Mouse (Mus musculus) liver, adult 2 months (tissue): ENCODE data around the gene Snrpn.

Experiments used
- CTCF ChIP-seq: fragments of 200-500 bp; IDR thresholded peaks from 2 replicates; pipeline ENCODE4 v1.5.1; 2011; ENCODE audit warnings: low read depth, low read length, control low read depth
- POLR2A ChIP-seq: fragments of 200-500 bp; IDR thresholded peaks from 2 replicates; pipeline ENCODE4 v1.6.1; 2011; ENCODE audit warnings: low read length, control low read depth; ENCODE audit not compliant: insufficient read depth; ENCODE audit errors: extremely low read depth

- TF ChIP-seq POLR2A, result no peak
- no peak for TF ChIP-seq CTCF
Observed at GRCm38 (mm10) chr7:60004606-60005330, 135.3 kb downstream of the Snrpn start, which contains the start of the genes Snurf and Gm38393.
